Mouse (Mus musculus) bone marrow, adult 2 months (tissue): ENCODE results near the gene Prdm16. TPM values are rescaled to one million over a fixed set of nuclear protein-coding genes. Genes with fewer than 3 reads are reported as not detected.

ENCODE experiments used
- H3K27ac ChIP-seq: fragments of 200-500 bp; 2 replicates; pipeline ENCODE4 v1.5.1; 2012; ENCODE audit warnings: low read depth, mild to moderate bottlenecking, control low read depth, inconsistent platforms, low read length; ENCODE audit not compliant: control insufficient read depth, poor library complexity, insufficient read depth
- H3K4me1 ChIP-seq: fragments of 200-500 bp; 2 replicates; pipeline ENCODE4 v1.6.1; 2011; ENCODE audit warnings: low read length; ENCODE audit not compliant: control insufficient read depth, insufficient read depth
- H3K4me3 ChIP-seq: fragments of 200-500 bp; replicated peaks from 2 replicates; pipeline ENCODE3; 2011; ENCODE audit warnings: mild to moderate bottlenecking, low read depth, low read length, control low read depth; ENCODE audit not compliant: control insufficient read depth
- CTCF ChIP-seq: fragments of 200-500 bp; IDR thresholded peaks from 2 replicates; pipeline ENCODE4 v1.5.1; 2011; ENCODE audit warnings: low read length, control low read depth; ENCODE audit not compliant: control insufficient read depth, insufficient read depth
- POLR2A ChIP-seq: fragments of 200-500 bp; IDR thresholded peaks from 2 replicates; pipeline ENCODE4 v1.6.1; 2011; ENCODE audit warnings: low read depth, mild to moderate bottlenecking, control low read depth, low read length, borderline replicate concordance; ENCODE audit not compliant: control insufficient read depth
- WGBS: fragments of 180-500 bp; shearing (Covaris S2); methylation state at CpG from one replicate; pipeline ENCODE4 v1.1.7; 2018; 5-methylcytosine and 5-hydroxymethylcytosine counted together
- polyA plus RNA-seq: library from polyadenylated mRNA; stranded (reverse); fragments of >200 nt; gene quantifications from 2 replicates; pipeline ENCODE4 v1.2.4, GENCODE M21; 2011; ENCODE audit warnings: low replicate concordance; ENCODE audit not compliant: missing spikeins, insufficient read depth, insufficient read length

The Prdm16 gene
- polyA plus RNA-seq, 1 experiment: 0.70 TPM

- H3K4me1 ChIP-seq: no peaks in the 10 kb centered on the region
- H3K27ac ChIP-seq: no peak overlapping the region
- no peak overlapping the region for H3K4me3 ChIP-seq
- TF ChIP-seq CTCF (no peak), POLR2A (no peak)
- 76% methylated on average over 4 of the region's 4 CpGs for WGBS
Observed at GRCm38 (mm10) chr4:154402948-154403347, 233.7 kb downstream of the Prdm16 start.

- Histone ChIP-seq H3K4me1 (no peaks in the 10 kb centered on the region), H3K4me3 (no peak overlapping the region), H3K27ac (no peak overlapping the region)
- 72% methylated on average over 10 of the region's 10 CpGs for WGBS
- TF ChIP-seq CTCF (no peak), POLR2A (no peak)
Observed at GRCm38 (mm10) chr4:154401982-154402932, 234.4 kb downstream of the Prdm16 start.

GRCm38 (mm10) chr4:154401379-154401778 is 235.3 kb downstream of the Prdm16 start:
- Histone ChIP-seq H3K4me3 (no peak overlapping the region), H3K27ac (no peak overlapping the region), H3K4me1 (no peaks in the 10 kb centered on the region)
- no peak for TF ChIP-seq POLR2A
- 79% methylated on average over 5 of the region's 5 CpGs for WGBS

- TF ChIP-seq POLR2A (no peak), CTCF (no peak)
- no peak overlapping the region for H3K27ac ChIP-seq
- H3K4me1 ChIP-seq: no peaks in the 10 kb centered on the region
- no peak overlapping the region for H3K4me3 ChIP-seq
- 84% methylated on average over 24 of the region's 24 CpGs for WGBS
Observed at GRCm38 (mm10) chr4:154400256-154401171, 236.2 kb downstream of the Prdm16 start.

GRCm38 (mm10) chr4:154399634-154400033 is 237.0 kb downstream of the Prdm16 start:
- no peak for TF ChIP-seq CTCF
- TF ChIP-seq POLR2A: no peak
- Histone ChIP-seq H3K27ac (no peak overlapping the region), H3K4me3 (no peak overlapping the region), H3K4me1 (no peaks in the 10 kb centered on the region)
- WGBS: 51% methylated on average over 11 of the region's 11 CpGs

GRCm38 (mm10) chr4:154396652-154397301 is 239.9 kb downstream of the Prdm16 start:
- 83% methylated on average over 14 of the region's 14 CpGs for WGBS
- Histone ChIP-seq H3K4me1 (no peaks in the 10 kb centered on the region), H3K4me3 (no peak overlapping the region), H3K27ac (no peak overlapping the region)
- no peak for TF ChIP-seq CTCF
- TF ChIP-seq POLR2A: no peak

- H3K4me3 ChIP-seq: no peak overlapping the region
- TF ChIP-seq CTCF (no peak), POLR2A (no peak)
- no peak overlapping the region for H3K27ac ChIP-seq
- H3K4me1 ChIP-seq: no peaks in the 10 kb centered on the region
- WGBS: 76% methylated on average over 7 of the region's 7 CpGs
Observed at GRCm38 (mm10) chr4:154394123-154394722, 242.4 kb downstream of the Prdm16 start.
